Mouse (Mus musculus): Measurements from ENCODE around the gene Ect2.

GRCm38 (mm10) chr3:27161645-27162409 is 8.1 kb upstream of the Ect2 start:
- TF ChIP-seq CTCF (IDR thresholded peaks at IDR 0.05; ENCODE audit: borderline replicate concordance, control insufficient read depth, extremely low read depth, insufficient read depth, low read length, poor library complexity) (no peak), POLR2A (IDR thresholded peaks at IDR 0.05; ENCODE audit: control insufficient read depth, extremely low read depth, insufficient read depth, low read length, poor library complexity) (no peak)
